Comparison of ENCODE assay signal across 8 mouse cellular contexts in the genomic region with DNA sequence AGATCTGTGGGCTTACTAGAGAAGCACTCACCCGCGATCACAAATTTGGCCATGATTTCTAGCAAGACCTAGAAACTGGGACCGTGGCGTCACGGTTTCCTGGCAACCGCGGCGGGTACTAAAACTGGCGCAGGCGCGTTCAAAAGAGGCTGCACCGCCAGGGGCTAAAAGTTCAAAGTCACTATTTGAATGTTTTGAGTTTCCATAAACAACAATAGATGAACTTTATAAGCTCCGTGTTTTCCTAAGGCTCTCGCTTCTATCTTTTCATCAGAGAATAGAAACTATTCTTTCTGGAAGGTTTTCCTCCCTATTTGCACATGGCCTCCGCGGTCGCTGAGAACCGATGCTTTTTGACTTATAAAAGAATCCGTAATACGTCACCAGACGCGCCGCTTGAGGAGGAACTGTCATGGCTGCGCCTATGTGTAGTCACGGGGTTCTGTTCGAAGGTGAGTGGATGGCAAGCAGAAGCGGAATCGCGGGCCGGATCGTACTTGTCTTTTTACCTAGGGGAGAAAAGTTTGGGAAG. TPM values are rescaled to one million over a fixed set of nuclear protein-coding genes. Genes with fewer than 3 reads are reported as not detected.
DNase-seq lines count a peak whose midpoint lies in the region; ATAC-seq lines count a peak whose summit lies in the region.

Mdh1b (minus strand) TSS at position 79 of the 532 bp plus-strand sequence.
Fastkd2 (plus strand) TSS at position 375 of the 532 bp plus-strand sequence.

- H3K9me3 ChIP-seq in heart, embryonic 10.5 days: no peaks in the 10 kb centered on the region
- H3K9me3 ChIP-seq in kidney, embryonic 15.5 days (replicated peaks): no peaks in the 10 kb centered on the region

- under 1% methylated on average over 31 of the region's 31 CpGs for WGBS in heart, embryonic 10.5 days
- WGBS in kidney, embryonic 15.5 days: 1% methylated on average over 31 of the region's 31 CpGs

- peak within 1 kb of the TSS; percentile 89 for H3K27ac ChIP-seq in heart, embryonic 10.5 days
- 0 out of 2 replicates have a peak within 1 kb of the TSS, but pooled peaks have one; percentile 24 for H3K27ac ChIP-seq in kidney, embryonic 15.5 days

- H3K4me3 ChIP-seq in heart, embryonic 10.5 days: peak within 1 kb of the TSS; percentile 78
- peak within 1 kb of the TSS; percentile 70 for H3K4me3 ChIP-seq in kidney, embryonic 15.5 days (replicated peaks)

- H3K36me3 ChIP-seq in heart, embryonic 10.5 days: no peaks in the 10 kb centered on the region
- H3K36me3 ChIP-seq in kidney, embryonic 15.5 days: no peaks in the 10 kb centered on the region

- peak within 1 kb of the TSS; percentile 63 for H3K9ac ChIP-seq in kidney, embryonic 15.5 days

- H3K4me1 ChIP-seq in heart, embryonic 10.5 days: peaks cover 12% of the 10 kb centered on the region
- H3K4me1 ChIP-seq in kidney, embryonic 15.5 days: peaks cover 21% of the 10 kb centered on the region

- H3K27me3 ChIP-seq in heart, embryonic 10.5 days (ENCODE audit: insufficient read depth, poor library complexity, severe bottlenecking): no peaks in the 10 kb centered on the region
- no peaks in the 10 kb centered on the region for H3K27me3 ChIP-seq in kidney, embryonic 15.5 days

- peak within 1 kb of the TSS; percentile 66 for H3K4me2 ChIP-seq in kidney, embryonic 15.5 days

- ATAC-seq in erythroblast, adult 5-6 weeks (replicated peaks; ENCODE audit: low FRiP score, poor library complexity, severe bottlenecking): peak; percentile 96
- ATAC-seq in kidney, embryonic 15.5 days (replicated peaks; ENCODE audit: low FRiP score): peak; percentile 94
- peak; percentile 99 for ATAC-seq in monocyte, adult 5-6 weeks (replicated peaks; ENCODE audit: insufficient number of reproducible peaks, low FRiP score, low TSS enrichment, poor library complexity, severe bottlenecking)

- peak; percentile 93 for DNase-seq in 416B (ENCODE audit: low read depth)
- peak; percentile 98 for DNase-seq in brain, adult 2 months (ENCODE audit: low read depth, low spot score)
- peak; percentile 95 for DNase-seq in heart, embryonic 10.5 days (ENCODE audit: low spot score)
- peak; percentile 80 for DNase-seq in liver
- peak; percentile 78 to 85 for DNase-seq in spleen, postnatal 4 days (ENCODE audit: low spot score in 2 of 2)

RNA-seq across cellular contexts. Expression of gene Mdh1b, which starts in this region (rescaled TPM):
- total RNA-seq in erythroblast, adult 5-6 weeks (2015; ENCODE audit: low replicate concordance): not detected in 2 replicates
- not detected in 2 replicates for total RNA-seq in erythroblast, adult 5-6 weeks (2017; ENCODE audit: low replicate concordance)
- polyA plus RNA-seq in heart, embryonic 10.5 days (2016; fragmentation: Nextera tagmentation; extraction: Ambion mirVana): 0.16 TPM in 1 of 2 replicates, not detected in the other
- 0.13 and 0.23 TPM in 2 replicates for polyA plus RNA-seq in kidney, embryonic 15.5 days (2015; fragmentation: Nextera tagmentation; extraction: Ambion mirVana)
- not detected in 3 replicates for total RNA-seq in monocyte, adult 5-6 weeks (2017)

RNA-seq across cellular contexts. Expression of gene Fastkd2, which starts in this region (rescaled TPM):
- total RNA-seq in erythroblast, adult 5-6 weeks (2015; ENCODE audit: low replicate concordance): 11.7 and 16.7 TPM in 2 replicates
- 2.8 and 6.1 TPM in 2 replicates for total RNA-seq in erythroblast, adult 5-6 weeks (2017; ENCODE audit: low replicate concordance)
- 56.2 and 66.3 TPM in 2 replicates for polyA plus RNA-seq in heart, embryonic 10.5 days (2016; fragmentation: Nextera tagmentation; extraction: Ambion mirVana)
- polyA plus RNA-seq in kidney, embryonic 15.5 days (2015; fragmentation: Nextera tagmentation; extraction: Ambion mirVana): 62.3 and 65.4 TPM in 2 replicates
- total RNA-seq in monocyte, adult 5-6 weeks (2017): 12.6 to 16.5 TPM (median 16.2 TPM) in 3 replicates

Comparison
In these comparisons a context has a peak if more than half of its experiments do, and no peak if none do; other contexts are left out.
1. Peak in every context shown above with its lines: DNase-seq, ATAC-seq, H3K4me3 ChIP-seq and H3K27ac ChIP-seq.